Mouse (Mus musculus) stomach, embryonic 14.5 days (tissue): ENCODE data around the gene Gm8127. TPM values are rescaled to one million over a fixed set of nuclear protein-coding genes. Genes with fewer than 3 reads are reported as not detected.
"Not testable (repeated sequence)": the region's sequence is repeated elsewhere in the genome, so short reads cannot be mapped to it uniquely, and the experiment has no call there.

Experiments
- ATAC-seq: fragments of 200-750 bp; cut with Nextera tagmentation; 2 replicates; pipeline ENCODE4 v1.8.0; 2017; ENCODE audit warnings: low read depth, moderate TSS enrichment; ENCODE audit not compliant: insufficient number of reproducible peaks, insufficient read depth, low FRiP score
- H3K27ac ChIP-seq: fragments of 300-500 bp; sonication (generic); 2 replicates; pipeline ENCODE4 v1.5.1; 2014; ENCODE audit warnings: mild to moderate bottlenecking, low read length, moderate library complexity, mixed read lengths
- H3K27me3 ChIP-seq: fragments of 300-500 bp; sonication (generic); 2 replicates; pipeline ENCODE4 v1.6.1; 2014; ENCODE audit warnings: low read length, control low read depth, mixed read lengths; ENCODE audit not compliant: control insufficient read depth, insufficient read depth
- H3K36me3 ChIP-seq: fragments of 300-500 bp; sonication (generic); 2 replicates; pipeline ENCODE4 v1.6.1; 2014; ENCODE audit warnings: mild to moderate bottlenecking, control low read depth, low read length, moderate library complexity, mixed read lengths; ENCODE audit not compliant: control insufficient read depth, insufficient read depth
- H3K4me1 ChIP-seq: fragments of 300-500 bp; sonication (generic); 2 replicates; pipeline ENCODE4 v1.6.1; 2014; ENCODE audit warnings: low read length, control low read depth, mixed read lengths; ENCODE audit not compliant: control insufficient read depth, insufficient read depth
- H3K4me2 ChIP-seq: fragments of 300-500 bp; sonication (generic); replicated peaks from 2 replicates; pipeline ENCODE4 v1.6.1; 2014; ENCODE audit warnings: low read depth, low read length, control low read depth
- H3K4me3 ChIP-seq: fragments of 300-500 bp; sonication (generic); 2 replicates; pipeline ENCODE4 v1.5.1; 2014; ENCODE audit warnings: low read depth, low read length, control low read depth
- H3K9ac ChIP-seq: fragments of 300-500 bp; sonication (generic); replicated peaks from 2 replicates; pipeline ENCODE4 v1.6.1; 2014; ENCODE audit warnings: low read depth, mild to moderate bottlenecking, control low read depth, low read length, moderate library complexity, mixed read lengths
- H3K9me3 ChIP-seq: fragments of 300-500 bp; sonication (generic); 2 replicates; pipeline ENCODE4 v1.6.1; 2016; ENCODE audit warnings: low read depth, low read length, control low read depth; ENCODE audit not compliant: control insufficient read depth
- WGBS: fragments of 180-500 bp; shearing (Covaris S2); extraction: QIAGEN DNeasy Blood & Tissue Kit; methylation state at CpG from one replicate; pipeline ENCODE4 v1.1.7; 2014; 5-methylcytosine and 5-hydroxymethylcytosine counted together
- polyA plus RNA-seq: library from polyadenylated mRNA; unstranded; fragments of >200 nt; fragmentation: Nextera tagmentation; extraction: Ambion mirVana; gene quantifications from 2 replicates; pipeline ENCODE4 v1.2.1, GENCODE M21; 2014

Gm8127 gene
- polyA plus RNA-seq, 1 experiment from 2014 or later = not detected

GRCm38 (mm10) chr14:43274986-43275511 is 18.6 kb downstream of the Gm8127 start, which contains the start of gene Gm9732:
Gm9732 (plus strand) TSS chr14:43275036.
- H3K9ac ChIP-seq, H3K36me3 ChIP-seq, H3K4me1 ChIP-seq, H3K4me3 ChIP-seq, H3K27ac ChIP-seq, ATAC-seq, H3K4me2 ChIP-seq, H3K27me3 ChIP-seq, H3K9me3 ChIP-seq: not testable (repeated sequence)
- WGBS = 84% methylated on average over 8 of the region's 8 CpGs

DNA sequence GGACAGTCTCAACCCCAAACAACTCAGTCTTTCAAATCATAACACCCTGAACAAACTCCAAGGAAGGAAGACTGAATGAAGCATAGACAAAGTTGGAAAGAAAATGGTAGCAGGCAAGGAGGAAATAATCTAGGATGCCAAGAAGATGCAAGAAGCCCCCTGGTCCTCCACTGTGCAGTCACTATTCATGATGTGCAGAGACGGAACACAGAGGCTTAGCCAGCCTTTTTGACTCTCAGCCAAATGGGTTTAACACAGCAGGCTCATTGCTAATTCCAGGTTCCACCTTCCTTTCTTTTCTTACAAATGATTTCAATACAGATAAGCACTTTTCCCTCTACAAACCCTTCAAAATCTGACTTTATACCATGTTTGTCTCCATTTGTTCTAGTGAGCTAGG is 20.5 kb downstream of the Gm8127 start:
- H3K4me3 ChIP-seq, H3K4me1 ChIP-seq, ATAC-seq, H3K9ac ChIP-seq, H3K27me3 ChIP-seq, H3K4me2 ChIP-seq, H3K9me3 ChIP-seq, H3K36me3 ChIP-seq, H3K27ac ChIP-seq: not testable (repeated sequence)
- 68% methylated on average over 1 of the region's 1 CpGs for WGBS

- H3K9me3 ChIP-seq, ATAC-seq, H3K27me3 ChIP-seq, H3K4me1 ChIP-seq, H3K36me3 ChIP-seq, H3K27ac ChIP-seq, H3K4me2 ChIP-seq, H3K4me3 ChIP-seq, H3K9ac ChIP-seq: not testable (repeated sequence)
- WGBS = 84% methylated on average over 3 of the region's 3 CpGs
Observed at GRCm38 (mm10) chr14:43269211-43269610, 24.4 kb downstream of the Gm8127 start.

DNA sequence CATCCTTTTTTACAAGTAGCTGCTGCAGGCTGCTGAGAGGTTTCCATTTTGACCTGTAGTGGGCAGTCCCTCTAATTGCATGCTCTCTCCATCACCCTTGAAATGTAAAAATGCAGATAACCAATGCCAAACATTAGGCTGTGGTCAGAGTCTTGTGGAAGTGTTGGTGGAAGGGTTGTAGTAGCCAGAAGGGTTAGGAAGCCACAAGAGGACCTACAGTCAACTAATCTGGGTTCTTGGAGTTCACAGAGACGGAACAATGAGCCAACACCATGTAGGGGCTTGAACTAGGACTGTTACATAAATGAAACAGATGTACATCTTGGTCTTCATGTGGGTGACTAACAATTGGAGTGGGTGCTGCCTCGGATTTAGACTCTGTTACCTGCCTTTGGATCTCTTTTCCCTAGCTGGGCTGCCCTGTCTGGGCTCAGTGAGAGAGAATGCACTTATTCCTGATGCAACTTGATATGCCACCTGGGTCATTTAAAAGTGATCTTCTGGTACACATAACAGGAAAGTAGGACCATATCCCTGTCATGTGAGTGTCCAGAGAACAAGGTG is 25.0 kb downstream of the Gm8127 start:
- not testable (repeated sequence) for H3K9ac ChIP-seq, H3K9me3 ChIP-seq, H3K4me1 ChIP-seq, ATAC-seq, H3K27me3 ChIP-seq, H3K4me3 ChIP-seq, H3K36me3 ChIP-seq, H3K4me2 ChIP-seq, H3K27ac ChIP-seq
- WGBS = 46% methylated on average over 2 of the region's 2 CpGs

GRCm38 (mm10) chr14:43263421-43263820 is 30.2 kb downstream of the Gm8127 start:
- 82% methylated on average over 3 of the region's 3 CpGs for WGBS
- H3K27me3 ChIP-seq, H3K9me3 ChIP-seq, H3K4me3 ChIP-seq, H3K36me3 ChIP-seq, ATAC-seq, H3K4me2 ChIP-seq, H3K9ac ChIP-seq, H3K4me1 ChIP-seq, H3K27ac ChIP-seq: not testable (repeated sequence)

- 94% methylated on average over 3 of the region's 4 CpGs for WGBS
- not testable (repeated sequence) for H3K36me3 ChIP-seq, H3K4me1 ChIP-seq, H3K27ac ChIP-seq, H3K4me3 ChIP-seq, ATAC-seq, H3K9ac ChIP-seq, H3K4me2 ChIP-seq, H3K9me3 ChIP-seq, H3K27me3 ChIP-seq
Observed at GRCm38 (mm10) chr14:43258349-43258748, 35.3 kb downstream of the Gm8127 start, which contains the start of gene Gm8126. Gm8126 (plus strand) TSS chr14:43258649.

- H3K4me1 ChIP-seq, H3K4me2 ChIP-seq, H3K27me3 ChIP-seq, ATAC-seq, H3K9me3 ChIP-seq, H3K36me3 ChIP-seq, H3K9ac ChIP-seq, H3K4me3 ChIP-seq, H3K27ac ChIP-seq: not testable (repeated sequence)
- 83% methylated on average over 1 of the region's 1 CpGs for WGBS
Observed at GRCm38 (mm10) chr14:43256511-43256910, 37.1 kb downstream of the Gm8127 start.

GRCm38 (mm10) chr14:43250549-43251253 is 42.9 kb downstream of the Gm8127 start:
- H3K27me3 ChIP-seq, H3K36me3 ChIP-seq, H3K27ac ChIP-seq, H3K9ac ChIP-seq, H3K9me3 ChIP-seq, H3K4me2 ChIP-seq, H3K4me3 ChIP-seq, ATAC-seq, H3K4me1 ChIP-seq: not testable (repeated sequence)
- whole genome bisulfite sequencing = 34% methylated on average over 5 of the region's 6 CpGs
